Mouse (Mus musculus) heart, postnatal 4 days (tissue): ENCODE data around the gene Gm5152. TPM values are rescaled to one million over a fixed set of nuclear protein-coding genes. Genes with fewer than 3 reads are reported as not detected.
"Not testable (repeated sequence)": the region's sequence is repeated elsewhere in the genome, so short reads cannot be mapped to it uniquely, and the experiment has no call there.

Experiments
- DNase-seq: peaks from one replicate; pipeline ENCODE4 v3.0.0; 2021
- total RNA-seq, 2 experiments: library from RNA; stranded (reverse); gene quantifications; 2 replicates each; pipeline ENCODE4 v1.2.3; 2021

Gm5152 gene
- total RNA-seq: not detected

DNA sequence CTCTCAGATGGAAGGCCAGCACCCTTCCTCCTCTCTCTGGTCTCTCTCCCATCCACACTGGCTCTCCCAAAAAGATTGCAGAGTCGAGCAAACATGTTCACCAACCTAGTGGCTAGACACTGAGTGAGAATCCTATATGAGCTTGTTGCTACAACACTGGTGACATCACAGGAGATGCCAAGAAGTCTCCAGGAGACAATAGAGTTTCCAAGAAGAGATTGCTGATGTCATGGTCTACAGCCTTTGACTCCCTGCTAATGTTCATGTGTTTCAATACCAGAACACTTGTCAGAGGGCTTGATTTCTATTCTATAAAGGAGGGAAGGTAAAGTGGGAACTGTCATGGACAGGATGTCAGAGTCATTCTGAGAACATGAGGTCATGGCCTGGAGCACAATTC is at the start of gene Gm5152:
TSS of gene Gm5152 (minus strand) at position 101 of the 400 bp plus-strand sequence.
- DNase-seq: not testable (repeated sequence)

DNA sequence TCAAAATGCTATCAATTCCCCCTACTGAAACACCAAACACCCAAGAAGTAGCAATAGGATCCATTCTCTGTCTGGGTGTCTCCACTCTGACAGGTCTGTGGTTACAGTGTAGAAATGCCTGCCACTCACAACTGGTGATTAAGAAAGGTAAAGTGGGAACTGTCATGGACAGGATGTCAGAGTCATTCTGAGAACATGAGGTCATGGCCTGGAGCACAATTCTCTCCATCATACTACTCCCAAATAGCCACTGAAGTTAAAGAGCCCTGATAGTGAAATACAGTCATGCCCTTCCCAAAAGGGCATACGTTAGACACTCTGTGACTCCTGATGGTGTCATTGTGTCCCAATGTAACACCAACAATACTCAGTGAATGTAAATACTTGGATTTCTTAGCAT is 8.4 kb upstream of the Gm5152 start:
- not testable (repeated sequence) for DNase-seq

DNA sequence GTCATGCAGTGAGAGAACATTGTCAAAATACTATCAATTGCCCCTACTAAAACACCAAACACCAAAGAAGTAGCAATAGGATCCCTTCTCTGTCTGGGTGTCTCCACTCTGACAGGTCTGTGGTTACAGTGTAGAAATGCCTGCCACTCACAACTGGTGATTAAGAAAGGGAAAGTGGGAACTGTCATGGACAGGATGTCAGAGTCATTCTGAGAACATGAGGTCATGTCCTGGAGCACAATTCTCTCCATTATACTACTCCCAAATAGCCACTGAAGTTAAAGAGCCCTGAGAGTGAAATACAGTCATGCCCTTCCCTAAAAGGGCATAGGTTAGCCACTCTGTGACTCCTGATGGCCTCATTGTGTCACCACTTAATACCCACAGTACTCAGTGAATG is 556 bp downstream of the Gm5152 start:
- DNase-seq: not testable (repeated sequence)

DNA sequence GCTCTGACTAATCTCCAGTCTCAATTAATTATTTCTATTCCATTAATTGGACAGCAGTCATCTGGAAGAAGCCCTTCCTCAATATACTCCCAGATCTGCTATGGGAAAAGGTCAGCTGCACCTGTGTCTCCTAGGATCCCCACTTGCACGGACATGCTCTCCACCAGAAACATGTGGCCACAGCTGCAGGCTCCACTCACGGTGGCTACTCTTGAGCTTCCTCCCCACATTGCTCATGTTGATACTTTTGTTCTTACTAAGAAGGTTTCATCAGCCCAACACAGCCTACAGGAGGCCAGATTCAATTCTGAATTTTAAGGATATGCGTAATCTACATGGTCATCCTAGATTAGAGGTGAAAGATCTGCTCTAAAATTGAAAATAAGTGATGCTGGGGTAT is 5.9 kb downstream of the Gm5152 start:
- not testable (repeated sequence) for DNase-seq

DNA sequence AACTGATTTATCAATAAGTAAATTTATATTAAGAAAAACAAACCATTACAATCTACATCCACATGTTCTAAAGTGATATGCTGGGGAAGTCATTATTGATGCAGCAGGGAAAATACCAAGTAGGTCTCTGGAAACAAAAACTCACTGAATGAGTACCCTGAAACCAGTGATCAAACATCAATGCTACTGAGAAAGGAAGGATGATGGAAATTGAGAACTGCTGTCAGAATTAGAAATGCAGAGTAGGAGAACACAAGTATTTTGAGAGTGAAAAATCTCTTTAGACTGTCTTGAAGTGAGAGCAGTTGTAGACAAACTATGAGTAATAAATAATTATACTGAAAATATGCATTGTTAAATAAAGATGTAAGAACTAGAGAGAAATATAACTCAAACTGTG is 26.0 kb downstream of the Gm5152 start:
- DNase-seq: no peak

DNA sequence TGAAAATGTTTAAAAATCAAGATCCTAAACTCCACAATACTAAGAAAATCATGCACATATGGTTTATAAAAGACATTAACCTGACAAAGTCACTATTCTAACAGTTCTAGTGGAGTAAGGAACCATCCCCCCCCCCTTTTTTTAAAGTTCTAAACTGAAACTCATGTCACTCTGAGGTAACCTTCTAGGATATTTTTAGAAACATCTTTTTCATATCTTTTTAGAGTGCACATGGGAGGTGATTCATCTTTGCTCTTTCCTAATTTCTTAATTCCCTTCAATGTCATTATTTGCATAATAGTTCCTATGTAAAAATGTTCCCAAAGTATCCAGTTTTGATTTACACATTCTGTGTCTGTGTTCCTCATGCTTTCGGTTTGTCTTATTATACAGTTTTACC is 43.3 kb downstream of the Gm5152 start:
- DNase-seq: no peak

DNA sequence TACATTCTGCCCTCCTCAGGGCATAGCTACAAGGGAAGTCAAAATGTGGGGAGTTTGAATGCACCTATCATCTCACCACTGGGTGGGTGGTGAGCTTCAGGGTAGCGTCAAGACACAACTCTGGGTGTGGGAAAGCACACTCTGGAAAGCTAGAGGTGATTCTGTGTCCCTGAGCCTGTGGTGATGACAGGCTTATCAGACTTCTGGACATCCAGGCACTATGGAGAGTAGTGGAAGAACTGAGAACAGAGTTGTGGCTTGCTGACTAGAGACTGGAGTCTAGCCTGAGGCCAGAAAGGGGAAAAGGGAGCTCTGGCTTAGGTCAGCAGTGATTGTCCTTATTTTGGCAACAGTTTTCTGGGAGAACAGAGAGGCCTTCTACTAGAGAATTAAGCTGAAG is 49.4 kb downstream of the Gm5152 start:
- DNase-seq: peak; percentile 8
